Mouse (Mus musculus) midbrain, embryonic 12.5 days (tissue): ENCODE results near the gene Pramel6. TPM values are rescaled to one million over a fixed set of nuclear protein-coding genes. Genes with fewer than 3 reads are reported as not detected.

Experiments
- ATAC-seq: fragments of 200-750 bp; cut with Nextera tagmentation; 2 replicates; pipeline ENCODE4 v1.8.0; 2017; ENCODE audit warnings: low read depth, moderate TSS enrichment, moderate library complexity; ENCODE audit not compliant: low FRiP score
- H3K27ac ChIP-seq: fragments of 300-500 bp; sonication (generic); replicated peaks from 2 replicates; pipeline ENCODE4 v1.5.1; 2016; ENCODE audit warnings: mild to moderate bottlenecking
- H3K27me3 ChIP-seq: fragments of 300-500 bp; sonication (generic); 2 replicates; pipeline ENCODE4 v1.6.1; 2016; ENCODE audit warnings: mild to moderate bottlenecking
- H3K36me3 ChIP-seq: fragments of 300-500 bp; sonication (generic); 2 replicates; pipeline ENCODE4 v1.6.1; 2016
- H3K4me1 ChIP-seq: fragments of 300-500 bp; sonication (generic); 2 replicates; pipeline ENCODE4 v1.6.1; 2016
- H3K4me2 ChIP-seq: fragments of 300-500 bp; sonication (generic); replicated peaks from 2 replicates; pipeline ENCODE4 v1.6.1; 2016; ENCODE audit warnings: mild to moderate bottlenecking, moderate library complexity
- H3K4me3 ChIP-seq: fragments of 300-500 bp; sonication (generic); 2 replicates; pipeline ENCODE4 v1.5.1; 2016; ENCODE audit warnings: mild to moderate bottlenecking
- H3K9ac ChIP-seq: fragments of 300-500 bp; sonication (generic); replicated peaks from 2 replicates; pipeline ENCODE4 v1.6.1; 2016; ENCODE audit warnings: mild to moderate bottlenecking, moderate library complexity
- H3K9me3 ChIP-seq: fragments of 300-500 bp; sonication (generic); 2 replicates; pipeline ENCODE4 v1.6.1; 2016; ENCODE audit warnings: mild to moderate bottlenecking
- WGBS: fragments of 180-500 bp; shearing (Covaris S2); methylation state at CpG from one replicate; pipeline ENCODE4 v1.1.7; 2016; 5-methylcytosine and 5-hydroxymethylcytosine counted together
- polyA plus RNA-seq: library from polyadenylated mRNA; unstranded; fragments of >200 nt; fragmentation: Nextera tagmentation; extraction: Ambion mirVana; gene quantifications from 2 replicates; pipeline ENCODE4 v1.2.1, GENCODE M21; 2016

The Pramel6 gene
- polyA plus RNA-seq, 1 experiment from 2014 or later: not detected

GRCm38 (mm10) chr2:87534826-87535225 lies 28.5 kb downstream of the Pramel6 start:
- ATAC-seq: no peak
- WGBS: 70% methylated on average over 2 of the region's 2 CpGs
- Histone ChIP-seq H3K4me1 (no peaks in the 10 kb centered on the region), H3K36me3 (no peaks in the 10 kb centered on the region), H3K9me3 (no peaks in the 10 kb centered on the region), H3K4me3 (no peak overlapping the region), H3K9ac (no peak overlapping the region), H3K4me2 (no peak overlapping the region), H3K27ac (no peak overlapping the region), H3K27me3 (no peaks in the 10 kb centered on the region)

- no peak within 1 kb of the TSS for H3K4me3 ChIP-seq
- H3K36me3 ChIP-seq: no peaks in the 10 kb centered on the region
- no peaks in the 10 kb centered on the region for H3K27me3 ChIP-seq
- H3K4me1 ChIP-seq: no peaks in the 10 kb centered on the region
- WGBS: 87% methylated on average over 1 of the region's 1 CpGs
- no peak for ATAC-seq
- H3K9ac ChIP-seq: no peak within 1 kb of the TSS
- H3K4me2 ChIP-seq: no peak within 1 kb of the TSS
- no peaks in the 10 kb centered on the region for H3K9me3 ChIP-seq
- no peak within 1 kb of the TSS for H3K27ac ChIP-seq
Measured at GRCm38 (mm10) chr2:87545442-87545841, 39.1 kb downstream of the Pramel6 start, which contains the start of gene Olfr1128. Gene Olfr1128 (minus strand): TSS chr2:87545542.

Other genes starting within 250 kb of the Pramel6 start
- not detected in 2 replicates for gene Olfr1116, start 239.0 kb upstream of the Pramel6 start, polyA plus RNA-seq
- not detected in 2 replicates for gene Olfr1118, start 199.0 kb upstream of the Pramel6 start, polyA plus RNA-seq
- not detected in 2 replicates for gene Olfr1120, start 151.8 kb upstream of the Pramel6 start, polyA plus RNA-seq
- gene Olfr1121, start 136.7 kb upstream of the Pramel6 start, polyA plus RNA-seq: not detected in 2 replicates
- gene Olfr1122, start 120.7 kb upstream of the Pramel6 start, polyA plus RNA-seq: not detected in 2 replicates
- gene Olfr1123, start 89.9 kb upstream of the Pramel6 start, polyA plus RNA-seq: not detected in 2 replicates
- 0.09 and 0.16 TPM in 2 replicates for gene Olfr1124, start 76.3 kb upstream of the Pramel6 start, polyA plus RNA-seq
- not detected in 2 replicates for gene Olfr1126, start 52.6 kb upstream of the Pramel6 start, polyA plus RNA-seq
- not detected in 2 replicates for gene Pramel7, start 9.5 kb upstream of the Pramel6 start, polyA plus RNA-seq
- gene Olfr153, start 25.2 kb downstream of the Pramel6 start, polyA plus RNA-seq: not detected in 2 replicates
- not detected in 2 replicates for gene Olfr1128, start 39.0 kb downstream of the Pramel6 start, polyA plus RNA-seq
- gene Olfr1129, start 67.3 kb downstream of the Pramel6 start, polyA plus RNA-seq: not detected in 2 replicates
- not detected in 2 replicates for gene Olfr1130, start 99.6 kb downstream of the Pramel6 start, polyA plus RNA-seq
- not detected in 2 replicates for gene Olfr1131, start 120.5 kb downstream of the Pramel6 start, polyA plus RNA-seq
- not detected in 2 replicates for gene Olfr1132, start 131.0 kb downstream of the Pramel6 start, polyA plus RNA-seq
- gene Olfr1133, start 140.8 kb downstream of the Pramel6 start, polyA plus RNA-seq: not detected in 2 replicates
- not detected in 2 replicates for gene Olfr1134, start 151.9 kb downstream of the Pramel6 start, polyA plus RNA-seq
- not detected in 2 replicates for gene Olfr1135, start 167.1 kb downstream of the Pramel6 start, polyA plus RNA-seq
- gene Olfr1136, start 187.4 kb downstream of the Pramel6 start, polyA plus RNA-seq: not detected in 2 replicates
- not detected in 2 replicates for gene Olfr1137, start 206.6 kb downstream of the Pramel6 start, polyA plus RNA-seq
- gene Olfr1138, start 233.4 kb downstream of the Pramel6 start, polyA plus RNA-seq: not detected in 2 replicates
- gene Olfr1140, start 237.2 kb downstream of the Pramel6 start, polyA plus RNA-seq: not detected in 2 replicates
- gene Olfr1141, start 247.4 kb downstream of the Pramel6 start, polyA plus RNA-seq: not detected in 2 replicates